In the genomic region with DNA sequence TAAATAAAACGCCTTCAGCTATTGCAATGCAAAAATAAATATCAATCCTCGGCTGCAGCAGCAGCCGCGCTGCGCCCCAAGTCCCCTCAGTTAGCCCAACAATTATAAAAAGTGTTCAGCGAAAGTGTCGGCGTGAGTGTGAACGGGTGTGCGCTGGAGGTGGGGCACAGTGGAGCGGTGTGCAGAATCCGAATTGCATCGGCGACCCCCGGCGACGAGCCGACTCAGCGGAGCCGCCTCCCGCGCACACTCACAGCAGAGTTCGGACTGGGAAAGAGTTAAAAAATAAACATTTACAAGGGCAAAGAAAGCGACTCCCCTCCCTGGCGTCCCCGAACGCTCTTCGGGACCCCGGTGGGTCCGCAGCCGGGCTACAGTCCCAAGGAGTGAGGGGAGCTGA, we compare ENCODE assay signal across 9 mouse cellular contexts. TPM values are rescaled to one million over a fixed set of nuclear protein-coding genes. Genes with fewer than 3 reads are reported as not detected.
DNase-seq lines count a peak whose midpoint lies in the region; ATAC-seq and TF ChIP-seq lines count a peak whose summit lies in the region.
"Had no signal": no experiment of that assay in that cellular context is flagged by ENCODE, and none has a peak within 500 bp of the region (broad histone marks: within the 10 kb centered on the region; RNA-seq: fewer than 3 reads in every experiment).

No protein-coding gene starts in this region.

- H3K9me3 ChIP-seq in heart, embryonic 11.5 days (replicated peaks; ENCODE audit: control insufficient read depth, low read length), result no peaks in the 10 kb centered on the region
- H3K9me3 ChIP-seq in liver, embryonic 11.5 days (ENCODE audit: control insufficient read depth, low read length), result no peaks in the 10 kb centered on the region

- no peak for ATAC-seq in heart, embryonic 11.5 days (replicated peaks; ENCODE audit: insufficient number of reproducible peaks, low FRiP score, low TSS enrichment)
- no peak for ATAC-seq in liver, embryonic 11.5 days (replicated peaks; ENCODE audit: low FRiP score)
- no peak for ATAC-seq in erythroid progenitor cell, adult 5-6 weeks (replicated peaks; ENCODE audit: low FRiP score, poor library complexity, severe bottlenecking)

- TF ChIP-seq POLR2A in testis, adult 2 months (IDR thresholded peaks at IDR 0.05; ENCODE audit: control insufficient read depth, low read depth, low read length), result no peak

- DNase-seq in heart, adult 9 months (ENCODE audit: low spot score in 2 of 2), result no peak
- no peak for DNase-seq in testis, postnatal 10 days (ENCODE audit: low spot score)
- DNase-seq in liver, embryonic 11.5 days (ENCODE audit: low spot score), result no peak
- peak; percentile 11 for DNase-seq in yolk sac, embryonic 10.5 days (ENCODE audit: low spot score)
- DNase-seq in embryo, embryonic 11 days, result no peak

- no peak overlapping the region for H3K27ac ChIP-seq in heart, embryonic 11.5 days (ENCODE audit: low read depth, low read length)
- no peak overlapping the region for H3K27ac ChIP-seq in testis, adult 2 months (ENCODE audit: control insufficient read depth, insufficient read depth, low read depth, low read length)
- no peak overlapping the region for H3K27ac ChIP-seq in liver, embryonic 11.5 days (ENCODE audit: low read depth, low read length)
- H3K27ac ChIP-seq: macrophage had no signal

- H3K9ac ChIP-seq in heart, embryonic 11.5 days (ENCODE audit: low read depth, low read length), result peak overlapping the region; percentile 70
- H3K9ac ChIP-seq in liver, embryonic 11.5 days (ENCODE audit: low read depth, low read length), result no peak overlapping the region

- peak overlapping the region; percentile 99 for H3K4me2 ChIP-seq in heart, embryonic 11.5 days
- H3K4me2 ChIP-seq in liver, embryonic 11.5 days, result peak overlapping the region; percentile 83

- peak overlapping the region; percentile 59 for H3K4me3 ChIP-seq in heart, embryonic 11.5 days (ENCODE audit: low read depth, low read length)
- H3K4me3 ChIP-seq in testis, adult 2 months (ENCODE audit: control insufficient read depth, low read depth, low read length), result peak overlapping the region; percentile 84
- H3K4me3 ChIP-seq in liver, embryonic 11.5 days (ENCODE audit: low read depth, low read length), result peak overlapping the region; percentile 52

- H3K4me1 ChIP-seq in heart, embryonic 11.5 days (ENCODE audit: control insufficient read depth, insufficient read depth, low read length), result peaks cover 15% of the 10 kb centered on the region
- peaks cover 24% of the 10 kb centered on the region for H3K4me1 ChIP-seq in testis, adult 2 months (ENCODE audit: control insufficient read depth, insufficient read depth, low read length)
- H3K4me1 ChIP-seq in liver, embryonic 11.5 days (replicated peaks; ENCODE audit: control insufficient read depth, insufficient read depth, low read length), result peaks cover 4% of the 10 kb centered on the region; the same call in 1 of the 2 replicates

- WGBS in heart, embryonic 11.5 days (ENCODE audit: insufficient replicate concordance), result under 1% methylated on average over 31 of the region's 31 CpGs
- under 1% methylated on average over 31 of the region's 31 CpGs for WGBS in liver, embryonic 11.5 days

- H3K27me3 ChIP-seq in heart, embryonic 11.5 days (ENCODE audit: control insufficient read depth, insufficient read depth, low read length), result peaks cover 38% of the 10 kb centered on the region
- no peaks in the 10 kb centered on the region for H3K27me3 ChIP-seq in testis, adult 2 months (ENCODE audit: control insufficient read depth, insufficient read depth, low read length)
- peaks cover 54% of the 10 kb centered on the region for H3K27me3 ChIP-seq in liver, embryonic 11.5 days (replicated peaks; ENCODE audit: control insufficient read depth, insufficient read depth, low read length)

- no peaks in the 10 kb centered on the region for H3K36me3 ChIP-seq in heart, embryonic 11.5 days (ENCODE audit: control insufficient read depth, insufficient read depth, low read length)
- H3K36me3 ChIP-seq in testis, adult 2 months (ENCODE audit: control insufficient read depth, insufficient read depth, low read length), result no peaks in the 10 kb centered on the region
- H3K36me3 ChIP-seq in liver, embryonic 11.5 days (ENCODE audit: control insufficient read depth, insufficient read depth, low read length), result no peaks in the 10 kb centered on the region

- TF ChIP-seq CTCF in testis, adult 2 months (IDR thresholded peaks at IDR 0.05; ENCODE audit: control insufficient read depth, insufficient read depth, insufficient replicate concordance, low read depth, low read length), result no peak

RNA-seq across cellular contexts. Expression of a gene that starts 1.1 kb away (rescaled TPM):
- 2.8 and 4.1 TPM in 2 replicates for polyA plus RNA-seq in heart, embryonic 11.5 days (2014; fragmentation: Nextera tagmentation; extraction: Ambion mirVana)
- polyA plus RNA-seq in testis, adult 2 months (2012; rRNA removed), result 7.6 and 8.3 TPM in 2 replicates
- 2.3 and 3.3 TPM in 2 replicates for polyA plus RNA-seq in liver, embryonic 11.5 days (2014; fragmentation: Nextera tagmentation; extraction: Ambion mirVana)
- not detected in 2 replicates for total RNA-seq in erythroid progenitor cell, adult 5-6 weeks (2015; ENCODE audit: low replicate concordance)
- total RNA-seq in erythroid progenitor cell, adult 5-6 weeks (2017; ENCODE audit: low replicate concordance), result not detected in 2 replicates
- polyA plus RNA-seq: macrophage had no signal

RNA-seq across cellular contexts. Expression of a gene that starts 40.3 kb away (rescaled TPM):
- not detected in 2 replicates for polyA plus RNA-seq in heart, embryonic 11.5 days (2014; fragmentation: Nextera tagmentation; extraction: Ambion mirVana)
- not detected in 2 replicates for polyA plus RNA-seq in testis, adult 2 months (2012; rRNA removed)
- polyA plus RNA-seq in liver, embryonic 11.5 days (2014; fragmentation: Nextera tagmentation; extraction: Ambion mirVana), result not detected in 2 replicates
- not detected in 2 replicates for total RNA-seq in erythroid progenitor cell, adult 5-6 weeks (2015; ENCODE audit: low replicate concordance)
- not detected in 2 replicates for total RNA-seq in erythroid progenitor cell, adult 5-6 weeks (2017; ENCODE audit: low replicate concordance)
- polyA plus RNA-seq: macrophage had no signal

RNA-seq across cellular contexts. Expression of a gene that starts 54.7 kb away (rescaled TPM):
- 58.6 and 59.8 TPM in 2 replicates for polyA plus RNA-seq in heart, embryonic 11.5 days (2014; fragmentation: Nextera tagmentation; extraction: Ambion mirVana)
- 164 and 167 TPM in 2 replicates for polyA plus RNA-seq in testis, adult 2 months (2012; rRNA removed)
- polyA plus RNA-seq in liver, embryonic 11.5 days (2014; fragmentation: Nextera tagmentation; extraction: Ambion mirVana), result 62.4 and 69.8 TPM in 2 replicates
- total RNA-seq in erythroid progenitor cell, adult 5-6 weeks (2015; ENCODE audit: low replicate concordance), result 9.7 and 31.4 TPM in 2 replicates
- total RNA-seq in erythroid progenitor cell, adult 5-6 weeks (2017; ENCODE audit: low replicate concordance), result 5.4 and 7.8 TPM in 2 replicates
